Mouse (Mus musculus) left cerebral cortex, adult 2 months (tissue): ENCODE measurements around the gene Col8a2. TPM values are rescaled to one million over a fixed set of nuclear protein-coding genes. Genes with fewer than 3 reads are reported as not detected.

ENCODE experiments used
- DNase-seq, 2 experiments: peaks; one replicate each; pipeline ENCODE4 v3.0.0; 2021 to 2022; ENCODE audit warnings: low spot score in 2 of 2, mixed read lengths in 1 of 2; ENCODE audit errors: extremely low spot score in 1 of 2
- H3K27ac ChIP-seq: fragments of 200-600 bp; 2 replicates; pipeline ENCODE4 v1.8.1; 2022
- H3K4me3 ChIP-seq: fragments of 200-600 bp; 2 replicates; pipeline ENCODE4 v1.8.1; 2022
- CTCF ChIP-seq: fragments of 200-600 bp; IDR thresholded peaks from 2 replicates; pipeline ENCODE4 v1.8.1; 2022; ENCODE audit warnings: antibody characterized with exemption, mild to moderate bottlenecking, moderate library complexity
- intact Hi-C: fragments of 180-260 bp; cut with DNase I; formaldehyde crosslinking; loops from one replicate; pipeline ENCODE4 v1.15.1; 2025
- total RNA-seq, 2 experiments: library from RNA; stranded (reverse); gene quantifications; 2 replicates each; pipeline ENCODE4 v1.2.3; 2021

Col8a2 gene
- total RNA-seq, 2 experiments from 2014 or later, result 1.9 to 3.0 TPM

DNA sequence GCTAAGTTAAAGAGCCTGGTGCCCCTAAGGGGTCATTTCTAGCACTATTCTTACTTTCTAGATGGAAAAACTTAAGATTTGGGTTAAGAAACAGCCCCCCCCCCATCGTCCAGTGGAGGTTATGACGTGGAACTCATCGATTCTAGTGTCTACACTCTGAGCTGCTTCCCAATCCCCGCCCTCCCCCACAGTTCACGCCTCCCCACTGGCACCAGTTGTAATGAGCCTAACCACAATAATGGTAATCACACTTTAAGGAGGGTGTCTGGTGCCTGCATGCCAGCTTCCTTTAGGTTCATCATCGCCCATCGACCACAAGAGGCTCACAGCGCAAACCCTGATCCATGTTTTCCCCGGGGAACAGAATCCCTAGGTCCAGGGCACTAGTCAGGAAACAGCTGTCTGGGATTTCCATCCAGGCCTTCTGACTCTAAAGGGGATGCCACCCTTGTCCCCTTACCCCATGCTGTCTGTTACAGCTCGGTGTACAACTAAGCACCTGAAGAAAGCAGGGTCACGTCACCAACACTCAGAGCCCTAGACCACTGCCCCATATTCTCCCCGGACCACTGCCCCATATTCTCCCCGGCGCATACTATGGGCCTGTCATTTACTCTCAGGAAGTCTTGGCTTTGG lies 32.8 kb upstream of the Col8a2 start:
- DNase-seq, result no peak

DNA sequence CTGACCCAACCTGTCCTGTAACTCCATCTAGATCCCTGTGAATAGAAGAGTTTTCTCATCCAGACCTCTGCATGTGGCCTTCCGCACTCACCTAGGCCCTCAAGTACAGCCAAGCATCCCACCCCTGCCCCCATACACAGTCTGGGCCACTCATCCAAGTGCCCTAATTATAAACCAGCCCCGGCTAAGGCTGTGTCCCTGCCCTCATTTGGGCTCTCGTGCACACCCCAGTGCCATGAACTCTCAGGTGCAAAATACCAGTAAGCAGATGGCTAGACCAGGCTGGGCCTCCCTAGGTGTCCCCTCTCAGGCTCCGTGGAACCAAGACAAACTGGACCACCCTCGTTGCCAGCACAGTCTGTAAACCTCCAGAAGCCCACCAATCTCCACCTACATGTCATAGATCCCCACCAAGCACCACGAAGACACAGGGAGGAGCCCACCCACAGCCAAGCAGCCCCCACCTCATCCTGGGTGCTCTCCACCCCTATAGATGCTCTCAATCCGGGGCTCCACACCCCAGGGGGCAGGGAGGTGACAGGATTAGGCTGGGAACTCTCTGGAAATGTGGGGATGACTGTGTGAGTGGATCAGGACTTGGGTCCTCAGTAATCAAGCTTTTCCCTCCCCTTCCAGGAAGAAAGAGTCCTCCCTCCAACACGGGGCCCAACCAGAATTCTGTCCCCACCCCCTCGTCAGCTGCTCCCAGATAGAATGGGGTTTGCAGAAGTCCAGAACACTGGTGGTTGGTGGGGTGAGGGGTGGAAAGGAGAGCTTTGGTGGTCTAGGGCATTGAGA lies 32.1 kb upstream of the Col8a2 start:
- peak overlapping the region; percentile 99 for H3K4me3 ChIP-seq
- no peak for TF ChIP-seq CTCF
- DNase-seq, result peak in 1 of 2 experiments; percentile 65
- peak overlapping the region; percentile 56 for H3K27ac ChIP-seq
- intact Hi-C loops, result loop anchor here (2.0 to 5.0 kb wide), 2 partner anchors 18 to 152 kb away; partner anchors contain the start of gene Stk40

More for the DNA sequence above, 32.8 kb upstream of the Col8a2 start:
- TF ChIP-seq CTCF, result no peak
- intact Hi-C loops, result loop anchor here (2.0 to 5.0 kb wide), 2 partner anchors 17 to 151 kb away; partner anchors contain the start of gene Stk40
- H3K27ac ChIP-seq, result peak overlapping the region; percentile 89
- H3K4me3 ChIP-seq, result peak overlapping the region; percentile 99

DNA sequence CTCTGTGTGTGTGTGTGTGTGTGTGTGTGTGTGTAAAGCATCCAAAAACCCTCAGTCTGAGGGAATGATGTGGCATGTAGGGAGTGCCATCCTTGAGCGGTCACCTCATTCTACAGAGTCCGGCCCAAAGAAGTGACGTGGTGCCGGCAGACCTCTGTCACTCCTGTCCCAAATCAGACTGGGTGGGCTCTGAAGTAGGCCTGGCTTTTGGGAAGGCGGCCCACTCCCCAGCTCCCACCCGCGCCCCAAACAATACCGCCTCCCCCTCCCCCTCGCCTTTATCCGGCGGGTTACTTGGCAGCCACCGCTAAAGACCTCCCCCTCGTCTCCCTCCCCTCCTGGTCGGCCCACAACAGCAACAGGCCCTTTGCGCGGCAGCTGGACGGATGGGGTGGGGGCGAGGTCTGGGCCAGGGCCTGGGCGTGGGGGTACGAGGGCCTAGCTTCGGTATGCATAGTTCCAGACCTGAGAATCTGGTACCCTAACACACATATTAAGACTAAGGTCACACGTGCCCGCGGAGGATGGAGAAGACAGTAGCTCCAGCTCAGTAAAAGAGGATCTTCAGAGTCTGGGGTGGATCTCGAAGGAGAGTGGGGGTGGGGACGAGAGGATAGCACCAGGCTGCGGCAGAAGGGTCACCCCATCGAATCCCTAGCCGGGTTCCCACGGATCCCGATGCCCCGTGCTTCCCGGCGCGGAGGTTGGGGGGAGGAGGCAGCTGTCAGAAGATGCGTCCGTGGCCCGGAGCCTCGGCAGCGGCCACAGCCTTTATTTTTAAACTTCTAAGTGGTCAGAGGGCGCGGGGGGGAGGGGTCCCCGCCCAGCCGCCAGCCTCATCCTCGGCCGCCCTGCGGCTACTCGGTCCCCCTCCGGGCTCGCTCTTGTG lies 31.2 kb upstream of the Col8a2 start:
- TF ChIP-seq CTCF, result no peak
- DNase-seq, result peak in 1 of 2 experiments; percentile 58
- peak overlapping the region; percentile 99 for H3K4me3 ChIP-seq
- H3K27ac ChIP-seq, result peak overlapping the region; percentile 100
- intact Hi-C loops, result loop anchor here (2.0 kb wide), 1 partner anchor 19 kb away; no protein-coding TSS in a partner anchor

DNA sequence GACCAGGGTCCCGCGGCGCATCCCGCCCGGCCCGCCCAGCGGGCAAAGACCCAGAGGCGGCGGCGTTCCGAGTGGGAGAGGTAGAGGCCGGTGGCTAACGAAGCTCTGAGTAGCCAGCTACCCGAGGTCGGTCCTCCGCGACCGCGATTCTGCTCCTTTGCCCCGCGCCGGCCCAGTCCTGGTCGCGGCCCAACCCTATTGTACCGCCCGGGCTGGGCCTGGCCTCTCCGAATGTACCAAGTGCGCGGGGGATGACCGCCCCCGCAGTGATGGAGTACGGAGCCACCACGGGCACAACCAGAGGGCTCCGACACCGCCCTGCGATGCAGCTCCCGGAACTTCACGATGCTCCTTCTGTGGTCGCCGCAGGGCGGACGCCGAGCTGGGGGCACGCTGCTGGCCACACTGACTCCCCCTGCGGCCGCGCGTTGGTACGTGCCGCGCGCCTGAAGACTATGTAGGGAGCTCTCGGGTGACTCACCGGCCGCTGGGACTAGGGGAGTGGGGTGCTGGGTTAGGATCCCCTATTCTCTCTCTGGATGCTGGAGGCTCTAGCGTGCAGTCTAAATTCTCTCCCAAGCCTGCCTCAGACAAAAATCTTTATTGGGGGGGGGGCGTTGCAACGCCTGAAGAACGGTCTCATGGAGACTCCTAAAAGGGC lies 30.3 kb upstream of the Col8a2 start, which contains the start of gene Map7d1:
TSS of gene Map7d1 (minus strand) at position 213 of the 661 bp plus-strand sequence.
- DNase-seq, result peak; percentile 85 to 86
- H3K27ac ChIP-seq, result peak within 1 kb of the TSS; percentile 100
- intact Hi-C loops, result no loop called here
- peak; percentile 25 for TF ChIP-seq CTCF
- H3K4me3 ChIP-seq, result peak within 1 kb of the TSS; percentile 99

DNA sequence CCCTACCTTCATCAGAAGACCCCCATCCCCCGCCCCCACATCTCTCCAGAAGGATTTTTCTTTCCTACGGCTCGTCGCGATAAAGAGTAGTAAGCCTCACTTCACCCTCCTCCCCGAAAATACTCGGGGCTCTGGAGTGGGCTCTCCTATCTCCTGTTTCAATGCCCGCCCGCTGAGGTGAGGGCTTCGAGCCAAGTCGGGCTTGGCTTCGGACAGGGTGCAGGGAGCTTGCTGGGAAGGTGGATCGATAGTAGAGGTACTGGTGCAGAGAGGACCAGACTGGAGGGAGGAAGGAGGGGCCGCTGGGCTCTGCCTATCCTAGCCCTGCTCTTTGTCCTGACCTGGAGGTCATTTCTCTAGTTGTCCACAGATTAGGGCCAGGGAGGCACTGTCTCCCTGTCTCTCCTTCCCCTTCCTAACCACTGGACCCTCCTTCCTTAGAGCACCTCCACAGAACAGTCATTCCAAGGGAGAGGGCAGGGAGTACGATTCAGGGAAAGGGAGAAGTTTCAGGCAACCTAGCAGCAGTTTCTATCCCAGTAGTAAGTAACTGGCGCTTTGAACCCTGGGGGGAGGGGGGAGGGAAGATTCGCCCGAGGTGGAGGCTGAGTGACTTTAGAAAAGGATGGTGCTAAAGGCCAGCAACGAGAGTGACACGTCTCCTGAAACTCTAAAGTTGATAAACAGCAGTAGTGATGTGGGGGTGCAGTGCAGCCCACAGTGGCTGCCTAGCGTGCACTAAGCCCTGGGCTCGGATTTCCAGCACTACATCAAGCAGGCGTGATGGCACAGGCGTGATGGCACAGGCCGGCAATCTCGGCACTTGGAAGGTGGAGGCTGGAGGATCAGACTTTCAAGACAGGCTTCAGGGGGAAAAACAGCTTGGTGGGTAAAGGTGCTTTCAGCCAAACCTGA lies 29.4 kb upstream of the Col8a2 start:
- peak overlapping the region; percentile 100 for H3K27ac ChIP-seq
- intact Hi-C loops, result no loop called here
- no peak for DNase-seq
- peak overlapping the region; percentile 99 for H3K4me3 ChIP-seq
- TF ChIP-seq CTCF, result no peak

DNA sequence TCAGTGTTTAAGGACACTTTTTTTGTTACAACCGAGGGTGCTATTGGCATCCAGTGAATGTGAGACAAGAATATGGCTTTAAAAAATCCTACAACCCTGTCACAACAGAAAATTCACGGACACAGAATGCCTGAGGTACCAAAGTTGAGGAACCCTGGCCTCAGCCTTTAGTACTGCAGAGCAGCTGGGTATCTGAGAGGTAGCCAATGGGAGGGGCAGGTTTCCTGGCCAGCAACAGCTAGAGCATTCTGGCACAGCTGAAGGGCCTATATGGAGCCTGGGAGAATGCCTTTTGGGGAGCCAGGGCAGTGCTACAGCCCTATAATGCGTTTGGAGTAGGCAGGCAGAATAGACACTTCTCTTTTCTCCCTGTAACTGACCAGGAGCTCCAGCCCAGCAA lies 27.5 kb upstream of the Col8a2 start:
- no peak for TF ChIP-seq CTCF
- Histone ChIP-seq H3K27ac (peak overlapping the region; percentile 56), H3K4me3 (no peak overlapping the region)
- DNase-seq, result no peak
- intact Hi-C loops, result no loop called here

DNA sequence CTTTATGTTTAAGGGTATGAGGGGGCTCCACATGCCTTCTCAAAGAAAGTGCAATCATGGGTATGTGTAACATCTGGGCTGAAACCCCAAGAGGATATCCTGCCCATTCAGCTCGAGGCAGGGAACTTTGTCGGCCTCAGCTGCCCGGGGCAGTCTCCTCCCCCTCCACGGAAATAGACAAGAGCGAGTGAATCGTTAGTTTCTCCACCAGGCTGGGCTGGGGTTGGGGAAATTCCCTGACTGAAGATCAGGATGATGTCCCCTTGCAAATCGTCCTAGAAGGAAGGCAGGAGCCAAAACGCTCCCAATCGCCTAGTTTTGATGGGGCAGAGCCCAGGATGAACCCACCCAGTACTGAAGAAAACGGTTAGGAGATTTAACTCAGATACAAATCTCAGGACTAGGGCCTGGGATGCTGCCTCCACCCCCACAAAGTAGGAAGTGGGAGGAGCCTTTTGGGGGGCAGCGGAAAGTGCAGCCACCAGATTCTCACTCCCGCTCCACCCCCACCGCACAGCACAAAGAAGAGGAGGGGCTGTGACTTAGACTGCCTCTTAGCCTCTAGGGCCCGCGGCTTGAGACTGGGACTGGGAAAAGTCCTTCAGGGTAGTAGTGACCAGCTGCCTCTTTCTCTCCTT lies 27.0 kb upstream of the Col8a2 start:
- DNase-seq, result no peak
- H3K27ac ChIP-seq, result peak overlapping the region; percentile 56
- no peak overlapping the region for H3K4me3 ChIP-seq
- intact Hi-C loops, result loop anchor here (5.0 kb wide), 1 partner anchor 172 kb away; no protein-coding TSS in a partner anchor
- TF ChIP-seq CTCF, result no peak; the same call in 1 of the 2 replicates

DNA sequence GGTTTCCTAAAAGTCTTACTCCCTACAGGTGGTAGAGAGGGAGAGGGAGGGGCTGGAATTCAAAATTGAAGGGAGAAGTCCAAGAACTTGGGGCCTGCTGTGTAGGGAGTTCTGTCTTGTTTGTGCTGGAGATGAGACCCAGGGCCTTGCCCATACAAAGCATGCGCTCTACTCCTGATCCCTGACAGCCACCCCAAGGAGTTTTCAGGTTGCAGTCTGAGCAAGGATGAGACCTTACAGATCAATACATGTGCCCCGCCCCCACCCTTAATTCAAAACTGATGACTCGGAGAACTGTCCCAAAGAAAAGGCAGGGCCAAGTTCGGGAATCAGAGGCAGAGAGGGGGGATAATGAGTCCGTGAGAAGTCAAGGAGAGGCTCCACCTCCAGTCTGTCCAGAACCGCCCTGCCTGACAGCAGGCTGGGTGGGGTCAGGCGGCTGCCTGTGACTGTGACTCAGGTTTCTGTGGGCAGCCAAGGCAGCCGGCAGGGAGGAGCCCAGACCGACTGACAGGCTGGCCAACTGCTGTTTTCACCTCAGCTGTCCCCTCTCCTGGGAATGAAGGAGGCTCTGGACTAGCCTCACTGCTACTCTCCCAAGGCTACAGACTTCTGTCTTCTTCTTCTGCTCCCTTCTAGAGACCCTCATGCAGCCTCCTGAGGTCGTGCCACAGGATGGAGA lies 25.9 kb upstream of the Col8a2 start:
- TF ChIP-seq CTCF, result no peak
- intact Hi-C loops, result loop anchor here (5.0 kb wide), 1 partner anchor 173 kb away; no protein-coding TSS in a partner anchor
- peak overlapping the region; percentile 56 for H3K27ac ChIP-seq
- DNase-seq, result no peak
- H3K4me3 ChIP-seq, result no peak overlapping the region

DNA sequence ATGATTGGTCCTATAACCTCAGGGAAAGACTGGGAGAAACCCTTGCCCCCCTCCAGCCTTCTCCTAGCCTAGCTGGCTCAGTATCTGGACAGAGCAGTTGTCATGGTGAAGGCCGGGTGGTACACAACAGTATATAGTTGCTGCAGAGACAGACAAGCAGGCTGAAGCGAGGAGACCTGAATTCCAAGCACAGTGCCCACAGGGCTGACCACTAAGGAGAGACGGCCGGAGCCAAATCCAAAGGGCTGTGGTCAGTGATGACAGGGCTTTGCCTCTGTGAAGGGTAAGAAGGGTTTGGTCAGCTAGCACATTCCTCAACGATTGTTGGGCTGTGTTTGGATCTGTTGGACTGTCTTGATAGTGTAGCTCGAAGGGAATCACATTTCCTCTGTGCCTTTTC lies 25.3 kb upstream of the Col8a2 start:
- DNase-seq, result no peak
- no peak overlapping the region; the same call in 1 of the 2 replicates for H3K4me3 ChIP-seq
- intact Hi-C loops, result loop anchor here (5.0 kb wide), 1 partner anchor 174 kb away; no protein-coding TSS in a partner anchor
- no peak for TF ChIP-seq CTCF
- H3K27ac ChIP-seq, result peak overlapping the region; percentile 56
